Mouse (Mus musculus) embryonic facial prominence, embryonic 13.5 days (tissue): ENCODE measurements at regions not wholly inside any gene's neighbourhood (a gene's known extent, or its start where the extent isn't known, plus 50 kb on each side); places are given as distances from the start of the nearest gene placed in this dataset.
A peak's percentile ranks its signal among the peaks of the same experiment; 100 is the strongest.

Source experiments
- ATAC-seq: fragments of 200-750 bp; cut with Nextera tagmentation; 2 replicates; pipeline ENCODE4 v1.8.0; 2017; ENCODE audit warnings: low read depth; ENCODE audit not compliant: insufficient number of reproducible peaks, insufficient read depth, low FRiP score, low TSS enrichment
- H3K27ac ChIP-seq: fragments of 300-500 bp; sonication (generic); 2 replicates; pipeline ENCODE4 v1.5.1; 2015; ENCODE audit warnings: moderate library complexity, mild to moderate bottlenecking, inconsistent platforms
- H3K27me3 ChIP-seq: fragments of 300-500 bp; sonication (generic); 2 replicates; pipeline ENCODE4 v1.6.1; 2015; ENCODE audit warnings: mild to moderate bottlenecking, inconsistent platforms
- H3K36me3 ChIP-seq: fragments of 300-500 bp; sonication (generic); 2 replicates; pipeline ENCODE4 v1.6.1; 2015; ENCODE audit warnings: mild to moderate bottlenecking, inconsistent platforms
- H3K4me1 ChIP-seq: fragments of 300-500 bp; sonication (generic); 2 replicates; pipeline ENCODE4 v1.6.1; 2015; ENCODE audit warnings: inconsistent platforms
- H3K4me2 ChIP-seq: fragments of 300-500 bp; sonication (generic); 2 replicates; pipeline ENCODE4 v1.6.1; 2015; ENCODE audit warnings: moderate library complexity, mild to moderate bottlenecking, inconsistent platforms
- H3K4me3 ChIP-seq: fragments of 300-500 bp; sonication (generic); 2 replicates; pipeline ENCODE4 v1.5.1; 2015; ENCODE audit warnings: mild to moderate bottlenecking, inconsistent platforms
- H3K9ac ChIP-seq: fragments of 300-500 bp; sonication (generic); 2 replicates; pipeline ENCODE4 v1.6.1; 2015; ENCODE audit warnings: mild to moderate bottlenecking, inconsistent platforms
- H3K9me3 ChIP-seq: fragments of 300-500 bp; sonication (generic); 2 replicates; pipeline ENCODE4 v1.6.1; 2016; ENCODE audit warnings: inconsistent platforms
- WGBS: fragments of 180-500 bp; shearing (Covaris S2); methylation state at CpG from one replicate; pipeline ENCODE4 v1.1.7; 2015; ENCODE audit warnings: mixed read lengths; 5-methylcytosine and 5-hydroxymethylcytosine counted together

DNA sequence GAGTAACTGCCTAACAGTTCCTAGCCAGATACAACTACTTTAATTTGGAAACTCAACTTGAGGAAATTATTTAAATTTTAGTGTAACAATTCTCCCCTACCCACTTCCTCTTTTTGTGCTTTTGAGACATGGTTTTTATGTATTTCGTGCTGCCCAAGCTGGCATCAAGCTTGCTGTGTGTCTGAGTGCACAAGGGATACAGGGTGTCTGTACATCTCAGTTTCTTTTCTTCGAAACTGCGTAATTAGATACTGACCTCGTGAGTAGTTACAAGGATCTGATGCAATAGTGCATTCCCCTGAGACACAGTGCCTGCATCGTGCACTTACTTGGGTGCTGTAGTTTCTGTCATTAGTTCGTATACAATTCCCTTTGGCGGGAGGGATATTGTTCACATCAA lies 192.4 kb downstream of the Ube2e3 start:
- peaks cover 5% of the 10 kb centered on the region for H3K4me1 ChIP-seq

DNA sequence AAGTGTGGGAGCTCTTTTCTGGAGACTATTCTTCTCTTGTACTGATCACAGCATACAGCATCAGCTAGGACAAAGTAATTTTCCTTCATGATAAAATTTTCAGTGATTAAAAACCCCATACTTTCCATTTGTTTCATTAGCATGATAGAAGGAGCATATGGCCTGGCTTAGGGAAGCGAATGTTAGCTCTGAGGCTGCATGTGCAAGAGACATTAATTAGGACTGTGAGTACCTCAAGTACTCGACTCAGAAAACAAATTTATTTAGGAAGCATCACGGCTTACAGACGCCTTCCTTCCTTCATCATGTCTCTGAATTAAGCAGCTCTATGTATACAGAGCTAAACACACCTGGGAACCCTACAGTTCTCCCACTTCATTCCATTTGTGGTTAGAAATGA lies 193.6 kb upstream of the Itga4 start:
- Histone ChIP-seq H3K4me3 (no peak overlapping the region), H3K9me3 (no peaks in the 10 kb centered on the region), H3K4me1 (peaks cover 5% of the 10 kb centered on the region), H3K4me2 (no peak overlapping the region), H3K9ac (no peak overlapping the region), H3K27ac (no peak overlapping the region), H3K27me3 (no peaks in the 10 kb centered on the region), H3K36me3 (no peaks in the 10 kb centered on the region)
- WGBS = 74% methylated on average over 4 of the region's 4 CpGs
- no peak for ATAC-seq

More for the DNA sequence above, 192.4 kb downstream of the Ube2e3 start:
- H3K4me2 ChIP-seq = no peak overlapping the region
- no peak for ATAC-seq
- 67% methylated on average over 7 of the region's 7 CpGs for WGBS
- no peak overlapping the region for H3K9ac ChIP-seq
- no peaks in the 10 kb centered on the region for H3K27me3 ChIP-seq
- H3K4me3 ChIP-seq = no peak overlapping the region
- no peak overlapping the region for H3K27ac ChIP-seq
- no peaks in the 10 kb centered on the region for H3K36me3 ChIP-seq
- no peaks in the 10 kb centered on the region for H3K9me3 ChIP-seq

DNA sequence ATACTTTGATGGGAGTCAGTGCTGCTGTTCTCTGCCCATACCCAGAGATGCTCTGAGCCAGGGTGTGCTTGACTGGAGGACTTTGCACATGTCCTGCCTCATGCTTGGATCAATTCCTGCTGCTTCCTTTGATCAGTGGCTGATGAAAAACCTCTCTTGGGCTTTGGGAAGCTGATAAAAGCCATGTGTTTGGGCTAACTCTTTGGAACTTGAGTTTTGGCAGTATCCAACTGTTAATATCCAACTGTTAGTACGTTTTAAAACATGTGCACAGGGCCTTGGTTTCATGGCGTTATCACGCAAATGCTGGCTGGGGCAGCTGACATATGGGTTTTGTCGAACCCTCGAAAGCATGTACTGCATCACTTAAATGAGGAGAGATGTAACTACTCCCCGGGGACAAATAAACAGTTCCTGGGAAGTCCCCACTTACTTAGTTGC lies 193.0 kb upstream of the Itga4 start:
- Histone ChIP-seq H3K27ac (no peak overlapping the region), H3K4me2 (no peak overlapping the region), H3K27me3 (no peaks in the 10 kb centered on the region), H3K4me1 (peaks cover 5% of the 10 kb centered on the region), H3K9ac (no peak overlapping the region), H3K9me3 (no peaks in the 10 kb centered on the region), H3K4me3 (no peak overlapping the region), H3K36me3 (no peaks in the 10 kb centered on the region)
- 38% methylated on average over 6 of the region's 6 CpGs for WGBS
- no peak for ATAC-seq

DNA sequence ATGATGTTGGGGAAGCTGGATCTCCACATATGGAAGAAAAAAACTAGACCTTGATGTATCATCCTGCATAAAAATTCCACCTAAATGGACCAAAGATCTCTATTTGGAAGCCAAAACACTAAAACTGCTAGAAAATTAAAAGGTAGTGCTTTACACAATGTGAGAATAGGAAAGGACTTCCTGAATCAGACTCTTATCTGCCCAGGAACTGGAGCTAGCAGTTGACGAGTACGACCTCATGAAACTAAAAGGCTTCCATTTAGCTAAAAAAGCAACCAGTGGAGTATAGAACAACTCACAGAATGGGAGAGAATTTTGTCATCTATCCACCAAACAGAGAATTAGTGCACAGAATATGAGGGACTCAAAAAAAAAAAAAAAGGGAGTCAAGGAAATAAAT lies 191.6 kb upstream of the Itga4 start:
- H3K4me1 ChIP-seq = peaks cover 5% of the 10 kb centered on the region
- no peaks in the 10 kb centered on the region for H3K9me3 ChIP-seq
- WGBS = 85% methylated on average over 2 of the region's 2 CpGs
- no peak overlapping the region for H3K4me2 ChIP-seq
- ATAC-seq = no peak
- H3K36me3 ChIP-seq = no peaks in the 10 kb centered on the region
- no peak overlapping the region for H3K4me3 ChIP-seq
- H3K9ac ChIP-seq = no peak overlapping the region
- no peaks in the 10 kb centered on the region for H3K27me3 ChIP-seq
- no peak overlapping the region for H3K27ac ChIP-seq

DNA sequence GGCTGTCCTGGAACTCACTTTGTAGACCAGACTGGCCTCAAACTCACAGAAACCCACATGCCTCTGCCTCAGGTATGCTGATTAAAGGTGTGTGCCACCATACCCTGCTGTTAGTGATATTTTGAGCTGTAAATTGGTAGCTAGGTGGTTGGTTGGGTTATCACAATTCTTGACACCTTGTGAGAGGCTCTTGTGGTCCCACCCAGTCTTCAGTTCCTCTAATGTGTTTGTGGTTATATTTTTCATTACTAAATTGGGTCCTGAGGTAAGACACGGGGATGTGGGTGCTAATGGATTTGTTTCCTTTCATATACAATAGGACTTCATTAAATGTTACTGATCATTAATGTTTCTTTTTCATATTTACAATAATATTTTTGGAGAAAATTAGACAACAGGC lies 189.9 kb upstream of the Itga4 start:
- ATAC-seq = no peak
- H3K9ac ChIP-seq = no peak overlapping the region
- no peaks in the 10 kb centered on the region for H3K27me3 ChIP-seq
- no peak overlapping the region for H3K4me3 ChIP-seq
- peaks cover 5% of the 10 kb centered on the region for H3K4me1 ChIP-seq
- WGBS = 88% methylated on average over 1 of the region's 1 CpGs
- no peaks in the 10 kb centered on the region for H3K36me3 ChIP-seq
- H3K4me2 ChIP-seq = no peak overlapping the region
- no peaks in the 10 kb centered on the region for H3K9me3 ChIP-seq
- H3K27ac ChIP-seq = no peak overlapping the region

DNA sequence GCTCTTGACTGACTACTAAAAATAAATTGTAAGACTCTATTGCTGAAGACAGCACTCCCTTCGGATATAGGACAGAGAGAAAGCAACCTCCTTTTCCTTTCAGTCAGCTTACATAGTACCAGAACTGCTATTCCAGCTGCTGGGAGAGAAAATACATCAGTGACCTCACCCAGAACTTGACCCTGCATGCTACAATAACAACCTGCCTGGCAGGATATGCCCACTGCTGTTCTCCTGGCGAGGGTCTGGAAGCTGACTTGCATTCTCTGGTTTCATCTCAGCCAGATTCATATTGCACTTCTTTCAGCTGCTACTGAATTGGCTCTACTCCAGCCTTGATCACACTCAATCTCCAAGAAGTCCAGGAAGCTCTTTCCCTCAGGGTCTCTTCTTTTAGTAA lies 179.1 kb upstream of the Itga4 start:
- H3K4me2 ChIP-seq = no peak overlapping the region
- no peaks in the 10 kb centered on the region for H3K36me3 ChIP-seq
- ATAC-seq = no peak
- H3K4me3 ChIP-seq = no peak overlapping the region
- no peak overlapping the region for H3K9ac ChIP-seq
- 53% methylated on average over 2 of the region's 2 CpGs for WGBS
- no peaks in the 10 kb centered on the region for H3K4me1 ChIP-seq
- H3K27me3 ChIP-seq = no peaks in the 10 kb centered on the region
- H3K27ac ChIP-seq = no peak overlapping the region
- no peaks in the 10 kb centered on the region for H3K9me3 ChIP-seq

DNA sequence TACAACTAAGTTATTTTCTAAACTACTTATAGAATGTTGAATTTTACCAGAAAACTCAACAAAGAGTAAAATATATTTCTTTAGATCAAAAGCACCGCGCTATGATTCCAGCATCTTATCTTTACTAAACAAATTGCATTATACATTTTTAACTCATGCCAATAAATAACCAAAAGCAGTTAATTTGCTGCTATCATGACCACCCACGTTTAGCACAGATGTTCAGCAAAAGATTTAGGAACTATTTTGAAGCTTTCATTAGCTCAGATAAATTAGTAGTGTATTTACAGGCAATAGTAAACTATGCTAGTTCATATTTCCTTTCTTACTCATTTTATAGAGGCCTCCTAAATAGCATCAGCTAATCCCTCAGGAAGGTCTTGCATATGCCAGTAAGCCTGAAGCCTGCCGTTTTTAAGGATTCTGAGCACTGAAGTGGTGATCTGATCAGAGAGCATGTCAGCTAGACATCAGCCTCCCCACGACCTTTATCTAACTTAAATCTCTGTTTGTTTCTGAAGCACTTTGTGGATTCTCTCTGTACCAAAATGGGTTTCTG lies 176.3 kb upstream of the Itga4 start:
- no peak overlapping the region for H3K4me2 ChIP-seq
- WGBS = 59% methylated on average over 5 of the region's 5 CpGs
- no peak for ATAC-seq

DNA sequence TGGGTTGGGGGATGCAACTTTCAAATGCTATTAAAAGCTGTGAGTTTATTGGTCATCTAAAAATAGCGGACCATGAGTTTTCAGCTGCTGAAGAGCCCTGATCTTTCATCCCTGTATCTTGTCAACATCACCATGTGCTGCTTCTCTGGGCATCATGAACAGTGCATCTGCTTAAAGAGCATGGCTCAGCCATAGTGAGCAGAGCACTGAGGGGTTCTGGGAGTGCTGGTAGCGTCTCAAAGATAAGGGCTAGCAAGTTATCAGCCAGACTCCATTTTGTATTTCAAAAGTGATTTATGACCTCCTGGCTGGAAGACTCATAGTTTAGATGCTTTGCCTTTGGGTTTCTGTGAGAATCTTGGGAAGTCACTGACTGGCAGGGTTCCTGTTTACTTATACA lies 173.5 kb upstream of the Itga4 start:
- no peaks in the 10 kb centered on the region for H3K36me3 ChIP-seq
- no peak overlapping the region for H3K9ac ChIP-seq
- 91% methylated on average over 2 of the region's 2 CpGs for WGBS
- H3K9me3 ChIP-seq = no peaks in the 10 kb centered on the region
- H3K4me1 ChIP-seq = no peaks in the 10 kb centered on the region
- H3K27ac ChIP-seq = no peak overlapping the region
- no peak for ATAC-seq
- H3K4me3 ChIP-seq = no peak overlapping the region
- no peak overlapping the region for H3K4me2 ChIP-seq
- no peaks in the 10 kb centered on the region for H3K27me3 ChIP-seq

More for the DNA sequence above, 176.3 kb upstream of the Itga4 start:
- H3K4me1 ChIP-seq = no peaks in the 10 kb centered on the region
- no peak overlapping the region for H3K9ac ChIP-seq
- no peaks in the 10 kb centered on the region for H3K36me3 ChIP-seq
- no peak overlapping the region for H3K27ac ChIP-seq
- H3K27me3 ChIP-seq = no peaks in the 10 kb centered on the region
- no peaks in the 10 kb centered on the region for H3K9me3 ChIP-seq
- no peak overlapping the region for H3K4me3 ChIP-seq

DNA sequence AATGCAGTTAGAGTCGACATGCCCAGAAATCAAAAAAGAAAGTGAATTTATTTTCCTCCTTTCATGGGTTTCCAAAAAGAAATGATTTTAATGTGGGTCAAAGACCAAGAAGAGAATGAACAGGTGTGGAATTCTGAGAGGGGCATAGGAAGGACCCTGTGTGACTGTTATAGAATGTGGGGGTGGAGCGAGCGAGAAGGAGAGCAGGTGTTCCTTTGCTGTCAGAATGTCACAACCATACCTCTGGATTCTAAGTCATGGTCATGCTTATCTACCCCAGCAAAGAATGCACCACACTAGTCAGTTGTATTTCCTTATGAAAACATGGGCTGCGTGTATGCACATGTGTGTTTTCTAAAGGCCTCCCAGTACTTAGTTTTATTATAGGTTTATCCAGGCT lies 168.9 kb upstream of the Itga4 start:
- ATAC-seq = no peak
- H3K27ac ChIP-seq = no peak overlapping the region
- H3K4me3 ChIP-seq = no peak overlapping the region
- peaks cover 5% of the 10 kb centered on the region; the same call in 1 of the 2 replicates for H3K4me1 ChIP-seq
- no peak overlapping the region for H3K4me2 ChIP-seq
- H3K9ac ChIP-seq = no peak overlapping the region
- no peaks in the 10 kb centered on the region for H3K9me3 ChIP-seq
- H3K36me3 ChIP-seq = no peaks in the 10 kb centered on the region
- WGBS = 84% methylated on average over 4 of the region's 4 CpGs
- H3K27me3 ChIP-seq = no peaks in the 10 kb centered on the region

DNA sequence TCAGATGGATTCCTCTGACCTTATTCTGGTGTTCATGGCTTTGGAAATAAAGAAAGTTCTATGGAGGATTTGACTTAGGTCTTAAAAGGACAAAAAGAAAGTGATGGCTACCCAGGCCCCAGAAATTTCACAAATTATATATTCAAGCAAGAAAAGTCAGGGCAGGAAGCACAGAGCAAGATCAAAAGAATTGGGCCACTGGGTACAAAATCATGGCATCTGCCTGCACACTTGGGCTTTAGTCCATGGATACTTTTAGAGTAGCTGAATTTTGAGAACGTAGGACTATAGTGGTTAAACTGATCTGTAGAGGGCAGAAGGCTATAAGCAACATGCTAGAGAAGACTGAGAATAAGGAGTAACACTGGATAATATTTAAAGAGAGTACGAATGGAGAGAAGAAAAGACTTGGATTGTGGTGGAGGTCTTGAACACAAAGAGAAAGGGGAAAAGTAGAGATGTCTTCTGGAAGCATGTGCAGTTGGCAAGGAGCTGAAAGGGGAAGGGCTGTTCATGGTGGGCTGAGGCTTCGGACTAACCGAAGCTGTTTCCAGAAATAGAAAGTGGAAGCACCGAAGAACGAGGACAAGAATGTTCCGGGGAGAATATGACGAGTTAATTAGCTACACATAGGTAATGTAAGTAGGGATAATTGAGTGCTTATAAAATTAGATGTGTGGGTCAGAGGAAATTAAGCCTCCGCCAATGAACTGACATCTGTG lies 168.2 kb upstream of the Itga4 start:
- Histone ChIP-seq H3K36me3 (no peaks in the 10 kb centered on the region), H3K4me3 (peak overlapping the region; percentile 15), H3K27ac (no peak overlapping the region), H3K27me3 (no peaks in the 10 kb centered on the region), H3K9ac (no peak overlapping the region), H3K9me3 (no peaks in the 10 kb centered on the region), H3K4me2 (peak overlapping the region; percentile 43), H3K4me1 (peaks cover 5% of the 10 kb centered on the region; the same call in 1 of the 2 replicates)
- 29% methylated on average over 9 of the region's 9 CpGs for WGBS
- ATAC-seq = no peak

DNA sequence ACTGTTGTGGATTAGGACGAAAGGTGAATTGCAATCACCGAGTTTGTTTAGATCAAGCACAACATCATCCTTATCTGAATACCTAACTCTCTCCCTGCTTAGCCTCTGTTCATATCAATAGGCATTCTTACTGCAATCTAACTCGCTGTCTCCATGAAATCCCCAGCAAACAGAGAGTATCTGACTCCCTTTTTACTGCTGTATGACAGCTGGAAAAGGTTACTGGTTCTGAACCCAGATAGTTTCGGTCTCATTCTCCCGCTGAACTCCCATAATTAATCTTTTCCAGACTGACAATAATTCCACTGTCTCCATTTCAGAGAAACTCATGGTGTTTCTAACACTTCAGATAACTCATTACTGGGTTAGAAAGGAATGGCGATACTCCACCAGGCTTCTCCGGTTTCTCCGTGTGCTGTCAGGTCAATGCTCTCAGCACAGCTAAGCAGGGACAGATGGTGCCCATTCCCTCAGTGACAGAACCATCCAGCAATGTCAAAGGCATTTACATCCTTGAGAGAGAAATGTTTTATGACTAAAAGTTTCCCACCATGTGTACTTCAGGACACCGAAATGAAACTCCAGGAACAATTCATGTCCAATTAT lies 167.5 kb upstream of the Itga4 start:
- Histone ChIP-seq H3K27ac (no peak overlapping the region), H3K4me1 (peaks cover 5% of the 10 kb centered on the region; the same call in 1 of the 2 replicates), H3K9me3 (no peaks in the 10 kb centered on the region), H3K36me3 (no peaks in the 10 kb centered on the region), H3K9ac (no peak overlapping the region), H3K4me3 (peak overlapping the region; percentile 15), H3K27me3 (no peaks in the 10 kb centered on the region), H3K4me2 (peak overlapping the region; percentile 43)
- no peak for ATAC-seq
- 21% methylated on average over 9 of the region's 9 CpGs for WGBS

DNA sequence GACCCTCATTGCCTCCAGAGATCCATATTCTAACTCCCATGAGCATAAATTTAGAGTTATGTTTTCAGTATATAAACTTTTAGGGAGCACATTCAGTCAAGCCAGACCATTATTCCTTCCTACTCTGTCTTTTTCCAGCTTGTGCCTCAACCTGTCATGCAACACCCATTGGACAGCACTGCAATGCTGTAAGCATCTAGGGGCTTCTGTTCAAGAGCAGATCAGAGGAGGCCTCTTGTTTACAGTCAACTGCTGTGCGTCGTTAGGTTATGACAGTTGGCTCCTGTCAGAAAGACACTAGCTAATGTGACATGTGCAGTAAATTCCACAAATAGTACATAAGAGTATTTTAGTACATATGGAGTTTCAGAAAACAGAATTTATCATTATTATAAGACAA lies 165.0 kb upstream of the Itga4 start:
- Histone ChIP-seq H3K4me3 (no peak overlapping the region), H3K9ac (no peak overlapping the region), H3K4me1 (peaks cover 5% of the 10 kb centered on the region; the same call in 1 of the 2 replicates), H3K27me3 (no peaks in the 10 kb centered on the region), H3K27ac (no peak overlapping the region), H3K4me2 (no peak overlapping the region), H3K36me3 (no peaks in the 10 kb centered on the region), H3K9me3 (no peaks in the 10 kb centered on the region)
- ATAC-seq = no peak
- WGBS = 68% methylated on average over 2 of the region's 2 CpGs
